Comparison of ENCODE assay signal across 9 mouse cellular contexts in the genomic region with DNA sequence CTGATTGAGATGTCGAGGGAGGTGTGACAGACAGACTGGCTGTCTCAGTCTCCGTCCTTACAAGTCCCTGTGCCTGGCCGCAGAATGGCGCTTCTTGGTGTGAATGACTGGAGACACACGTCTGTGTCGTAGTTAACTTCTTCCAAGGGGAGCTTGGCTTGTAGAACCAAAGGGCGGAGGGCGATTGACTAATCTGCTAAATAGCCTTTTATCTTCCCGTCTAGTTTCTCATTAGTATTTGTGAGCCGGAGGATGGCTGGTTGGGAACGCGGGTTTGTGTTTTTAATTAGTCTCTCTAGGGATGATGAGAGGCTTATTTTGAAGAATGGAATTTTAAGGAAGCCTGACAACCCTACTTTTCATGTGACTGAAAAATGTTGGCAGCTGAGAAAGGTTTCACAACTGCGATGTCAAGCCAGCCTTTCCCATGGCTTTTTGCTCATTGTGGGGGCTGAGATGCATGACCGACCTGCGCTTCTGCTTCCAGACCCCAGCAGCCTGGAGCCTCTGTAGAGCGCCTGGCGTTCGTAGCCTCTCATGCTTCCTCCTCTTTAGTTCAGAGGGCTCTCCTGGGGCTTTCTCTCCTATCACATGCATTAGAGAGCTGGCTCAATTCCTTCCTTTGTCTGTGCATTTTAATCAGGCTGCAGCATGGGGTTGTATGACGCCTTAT.
A peak's percentile ranks its signal among the peaks of the same experiment; 100 is the strongest.
DNase-seq lines count a peak whose midpoint lies in the region; ATAC-seq and TF ChIP-seq lines count a peak whose summit lies in the region.
"Had no signal": no experiment of that assay in that cellular context is flagged by ENCODE, and none has a peak within 500 bp of the region (broad histone marks: within the 10 kb centered on the region; RNA-seq: fewer than 3 reads in every experiment).

No protein-coding gene starts in this region.

- peak overlapping the region; percentile 49; the same call in 1 of the 2 replicates for H3K27ac ChIP-seq in gastrocnemius, adult 2 months
- peak overlapping the region; percentile 37 for H3K27ac ChIP-seq in forebrain, embryonic 11.5 days (ENCODE audit: low read depth, low read length)
- H3K27ac ChIP-seq in midbrain, embryonic 16.5 days (ENCODE audit: low read length) = peak overlapping the region; percentile 81
- H3K27ac ChIP-seq: macrophage had no signal

- H3K9ac ChIP-seq in forebrain, embryonic 11.5 days (ENCODE audit: low read length) = peak overlapping the region; percentile 13; the same call in 1 of the 2 replicates
- H3K9ac ChIP-seq in midbrain, embryonic 16.5 days (ENCODE audit: low read depth, low read length) = peak overlapping the region; percentile 47

- DNase-seq in gastrocnemius, adult 2 months = peak; percentile 33
- DNase-seq in gastrocnemius, adult 8-10 months (ENCODE audit: low spot score in 2 of 2) = no peak
- peak; percentile 68 for DNase-seq in forebrain, embryonic 11.5 days (ENCODE audit: low spot score)
- peak; percentile 32 for DNase-seq in heart, postnatal 4 days
- no peak for DNase-seq in yolk sac, embryonic 10.5 days (ENCODE audit: low spot score)
- no peak for DNase-seq in urinary bladder, postnatal 25 days (ENCODE audit: low spot score)
- no peak for DNase-seq in thymus, postnatal 25 days

- no peaks in the 10 kb centered on the region for H3K27me3 ChIP-seq in forebrain, embryonic 11.5 days (ENCODE audit: control insufficient read depth, insufficient read depth, low read length)
- no peaks in the 10 kb centered on the region for H3K27me3 ChIP-seq in midbrain, embryonic 16.5 days (ENCODE audit: control insufficient read depth, insufficient read depth, low read depth, low read length)

- H3K9me3 ChIP-seq in forebrain, embryonic 11.5 days (ENCODE audit: control insufficient read depth, low read length) = no peaks in the 10 kb centered on the region
- no peaks in the 10 kb centered on the region for H3K9me3 ChIP-seq in midbrain, embryonic 16.5 days (replicated peaks; ENCODE audit: control insufficient read depth, low read length, poor library complexity, severe bottlenecking)

- 8% methylated on average over 19 of the region's 19 CpGs for whole genome bisulfite sequencing in forebrain, embryonic 11.5 days
- WGBS in midbrain, embryonic 16.5 days = 3% methylated on average over 19 of the region's 19 CpGs

- H3K36me3 ChIP-seq in forebrain, embryonic 11.5 days (ENCODE audit: control insufficient read depth, insufficient read depth, low read length) = no peaks in the 10 kb centered on the region
- no peaks in the 10 kb centered on the region for H3K36me3 ChIP-seq in midbrain, embryonic 16.5 days (ENCODE audit: control insufficient read depth, insufficient read depth, low read length)

- no peak for TF ChIP-seq CTCF in gastrocnemius, adult 2 months (IDR thresholded peaks at IDR 0.05)

- peaks cover 4% of the 10 kb centered on the region; the same call in 1 of the 2 replicates for H3K4me1 ChIP-seq in forebrain, embryonic 11.5 days (replicated peaks; ENCODE audit: control insufficient read depth, insufficient read depth, low read length)
- H3K4me1 ChIP-seq in midbrain, embryonic 16.5 days (ENCODE audit: control insufficient read depth, insufficient read depth, low read length) = peaks cover 17% of the 10 kb centered on the region

- peak; percentile 88 for ATAC-seq in forebrain, embryonic 11.5 days (replicated peaks; ENCODE audit: low FRiP score)
- ATAC-seq in midbrain, embryonic 16.5 days = peak; percentile 94

- intact Hi-C loops in gastrocnemius, adult 2 months (cut with DNase I) = no loop called here

- H3K4me3 ChIP-seq in gastrocnemius, adult 2 months = peak overlapping the region; percentile 45
- H3K4me3 ChIP-seq in forebrain, embryonic 11.5 days (ENCODE audit: low read depth, low read length) = 0 out of 2 replicates have a peak overlapping the region, but pooled peaks have one; percentile 2
- peak overlapping the region; percentile 23 for H3K4me3 ChIP-seq in midbrain, embryonic 16.5 days (ENCODE audit: low read depth, low read length)

- H3K4me2 ChIP-seq in forebrain, embryonic 11.5 days (ENCODE audit: low read depth, low read length, severe bottlenecking) = peak overlapping the region; percentile 35
- H3K4me2 ChIP-seq in midbrain, embryonic 16.5 days (ENCODE audit: low read length) = peak overlapping the region; percentile 52

Comparison
In these comparisons a context has a peak if more than half of its experiments do, and no peak if none do; other contexts are left out.
1. DNase-seq: peak in gastrocnemius, adult 2 months (single experiment), forebrain, embryonic 11.5 days (single experiment) and heart, postnatal 4 days (single experiment); none in gastrocnemius, adult 8-10 months (0 of 2), yolk sac, embryonic 10.5 days (single experiment), urinary bladder, postnatal 25 days (single experiment) and thymus, postnatal 25 days (single experiment).
2. Peak in every context shown above with its lines, with median percentiles within 50 percentile points of each other: H3K27ac ChIP-seq and H3K4me3 ChIP-seq.